Mouse (Mus musculus): ENCODE measurements around the gene Stab1.

Gene Stab1

GRCm38 (mm10) chr14:31194891-31195513, 26.6 kb upstream of the Stab1 start:
- no peak for DNase-seq (ENCODE audit: low read depth, low spot score)

- no peak for DNase-seq (ENCODE audit: low read depth, low spot score)
Measured at GRCm38 (mm10) chr14:31194441-31194840, 26.0 kb upstream of the Stab1 start.

GRCm38 (mm10) chr14:31193791-31194190, 25.4 kb upstream of the Stab1 start:
- no peak for DNase-seq (ENCODE audit: low read depth, low spot score)

- DNase-seq (ENCODE audit: low read depth, low spot score) = no peak
Measured at GRCm38 (mm10) chr14:31191936-31192335, 23.5 kb upstream of the Stab1 start.

- DNase-seq (ENCODE audit: low read depth, low spot score) = no peak
Measured at GRCm38 (mm10) chr14:31189348-31189747, 20.9 kb upstream of the Stab1 start.

GRCm38 (mm10) chr14:31188771-31189181, 20.3 kb upstream of the Stab1 start:
- DNase-seq (ENCODE audit: low read depth, low spot score) = no peak

- DNase-seq (ENCODE audit: low read depth, low spot score) = no peak
Measured at GRCm38 (mm10) chr14:31186656-31187055, 18.2 kb upstream of the Stab1 start.

- no peak for DNase-seq (ENCODE audit: low read depth, low spot score)
Measured at GRCm38 (mm10) chr14:31184195-31184594, 15.8 kb upstream of the Stab1 start.

GRCm38 (mm10) chr14:31183541-31183940, 15.1 kb upstream of the Stab1 start:
- no peak for DNase-seq (ENCODE audit: low read depth, low spot score)

GRCm38 (mm10) chr14:31182786-31183290, 14.4 kb upstream of the Stab1 start:
- no peak for DNase-seq (ENCODE audit: low read depth, low spot score)

GRCm38 (mm10) chr14:31181512-31181911, 13.1 kb upstream of the Stab1 start:
- DNase-seq (ENCODE audit: low read depth, low spot score) = no peak

GRCm38 (mm10) chr14:31179677-31180365, 11.4 kb upstream of the Stab1 start:
- DNase-seq (ENCODE audit: low read depth, low spot score) = no peak

GRCm38 (mm10) chr14:31177715-31178114, 9.3 kb upstream of the Stab1 start:
- DNase-seq (ENCODE audit: low read depth, low spot score) = no peak

GRCm38 (mm10) chr14:31177287-31177686, 8.8 kb upstream of the Stab1 start:
- DNase-seq (ENCODE audit: low read depth, low spot score) = no peak

GRCm38 (mm10) chr14:31173537-31173936, 5.1 kb upstream of the Stab1 start:
- no peak for DNase-seq (ENCODE audit: low read depth, low spot score)

- no peak for DNase-seq (ENCODE audit: low read depth, low spot score)
Measured at GRCm38 (mm10) chr14:31172781-31173455, 4.5 kb upstream of the Stab1 start.

- no peak for DNase-seq (ENCODE audit: low read depth, low spot score)
Measured at GRCm38 (mm10) chr14:31171821-31172220, 3.4 kb upstream of the Stab1 start.

GRCm38 (mm10) chr14:31171386-31171785, 2.9 kb upstream of the Stab1 start:
- DNase-seq (ENCODE audit: low read depth, low spot score) = no peak

- no peak for DNase-seq (ENCODE audit: low read depth, low spot score)
Measured at GRCm38 (mm10) chr14:31170963-31171362, 2.5 kb upstream of the Stab1 start.

GRCm38 (mm10) chr14:31169508-31169907, 1.1 kb upstream of the Stab1 start:
- DNase-seq (ENCODE audit: low read depth, low spot score) = no peak

- DNase-seq (ENCODE audit: low read depth, low spot score) = no peak
Measured at GRCm38 (mm10) chr14:31166827-31167226, 1.6 kb downstream of the Stab1 start.

- DNase-seq (ENCODE audit: low read depth, low spot score) = no peak
Measured at GRCm38 (mm10) chr14:31165991-31166630, 2.3 kb downstream of the Stab1 start.

All from c-Kit-negative CD71-positive TER-119-positive erythroid progenitor cells, embryonic 14.5 days (primary cell).